Mouse (Mus musculus): ENCODE data around the gene Amt. TPM values are rescaled to one million over a fixed set of nuclear protein-coding genes. Genes with fewer than 3 reads are reported as not detected.
A peak's percentile ranks its signal among the peaks of the same experiment; 100 is the strongest.
"Not testable (repeated sequence)": the region's sequence is repeated elsewhere in the genome, so short reads cannot be mapped to it uniquely, and the experiment has no call there.

The Amt gene
- polyA plus RNA-seq, 1 experiment from 2014 or later = 13.3 TPM

GRCm38 (mm10) chr9:108284410-108284809 is 12.2 kb upstream of the Amt start:
- H3K9ac ChIP-seq = no peak overlapping the region
- H3K36me3 ChIP-seq (replicated peaks) = no peaks in the 10 kb centered on the region
- H3K27ac ChIP-seq (replicated peaks) = no peak overlapping the region
- no peaks in the 10 kb centered on the region for H3K27me3 ChIP-seq
- peaks cover 12% of the 10 kb centered on the region; the same call in 1 of the 2 replicates for H3K4me1 ChIP-seq (replicated peaks)
- ATAC-seq (ENCODE audit: insufficient read depth) = peak; percentile 76
- no peaks in the 10 kb centered on the region for H3K9me3 ChIP-seq (replicated peaks)
- no peak overlapping the region for H3K4me2 ChIP-seq
- WGBS (ENCODE audit: insufficient replicate concordance) = 5% methylated on average over 6 of the region's 6 CpGs
- no peak overlapping the region for H3K4me3 ChIP-seq (replicated peaks)

GRCm38 (mm10) chr9:108287526-108288238 is 9.0 kb upstream of the Amt start:
- H3K27ac ChIP-seq (replicated peaks); ATAC-seq (ENCODE audit: insufficient read depth); H3K27me3 ChIP-seq; H3K4me3 ChIP-seq (replicated peaks); H3K4me2 ChIP-seq; H3K9ac ChIP-seq; H3K9me3 ChIP-seq (replicated peaks); H3K36me3 ChIP-seq (replicated peaks): not testable (repeated sequence)
- H3K4me1 ChIP-seq (replicated peaks) = peaks cover 29% of the 10 kb centered on the region
- 73% methylated on average over 6 of the region's 6 CpGs for WGBS (ENCODE audit: insufficient replicate concordance)

GRCm38 (mm10) chr9:108289347-108289746 is 7.3 kb upstream of the Amt start:
- Histone ChIP-seq H3K4me1 (replicated peaks) (peaks cover 29% of the 10 kb centered on the region), H3K9me3 (replicated peaks) (no peaks in the 10 kb centered on the region), H3K36me3 (replicated peaks) (no peaks in the 10 kb centered on the region), H3K4me2 (peak overlapping the region; percentile 84), H3K4me3 (replicated peaks) (peak overlapping the region; percentile 66), H3K27ac (replicated peaks) (0 out of 2 replicates have a peak overlapping the region, but pooled peaks have one; percentile 79), H3K9ac (0 out of 2 replicates have a peak overlapping the region, but pooled peaks have one; percentile 66), H3K27me3 (no peaks in the 10 kb centered on the region; the same call in 1 of the 2 replicates)
- no peak for ATAC-seq (ENCODE audit: insufficient read depth)
- WGBS (ENCODE audit: insufficient replicate concordance) = 52% methylated on average over 2 of the region's 2 CpGs

GRCm38 (mm10) chr9:108290016-108290750 is 6.5 kb upstream of the Amt start, which contains the start of gene Nicn1:
TSS of gene Nicn1 (plus strand) at chr9:108290429.
- Histone ChIP-seq H3K27ac (replicated peaks) (peak within 1 kb of the TSS; percentile 79), H3K9me3 (replicated peaks) (no peaks in the 10 kb centered on the region), H3K4me1 (replicated peaks) (peaks cover 26% of the 10 kb centered on the region), H3K9ac (peak within 1 kb of the TSS; percentile 66), H3K4me3 (replicated peaks) (peak within 1 kb of the TSS; percentile 66), H3K27me3 (no peaks in the 10 kb centered on the region; the same call in 1 of the 2 replicates), H3K36me3 (replicated peaks) (no peaks in the 10 kb centered on the region), H3K4me2 (peak within 1 kb of the TSS; percentile 84)
- under 1% methylated on average over 32 of the region's 32 CpGs for WGBS (ENCODE audit: insufficient replicate concordance)
- peak; percentile 99 for ATAC-seq (ENCODE audit: insufficient read depth)

- Histone ChIP-seq H3K36me3 (replicated peaks) (no peaks in the 10 kb centered on the region), H3K9me3 (replicated peaks) (no peaks in the 10 kb centered on the region), H3K4me1 (replicated peaks) (peaks cover 29% of the 10 kb centered on the region), H3K4me2 (peak overlapping the region; percentile 84), H3K9ac (peak overlapping the region; percentile 30; the same call in 1 of the 2 replicates), H3K27ac (replicated peaks) (peak overlapping the region; percentile 51), H3K27me3 (no peaks in the 10 kb centered on the region; the same call in 1 of the 2 replicates), H3K4me3 (replicated peaks) (peak overlapping the region; percentile 66)
- 53% methylated on average over 6 of the region's 6 CpGs for WGBS (ENCODE audit: insufficient replicate concordance)
- no peak for ATAC-seq (ENCODE audit: insufficient read depth)
Observed at GRCm38 (mm10) chr9:108290773-108291172, 5.9 kb upstream of the Amt start.

- H3K36me3 ChIP-seq (replicated peaks) = peaks cover 29% of the 10 kb centered on the region
- H3K4me3 ChIP-seq (replicated peaks) = no peak overlapping the region
- H3K9me3 ChIP-seq (replicated peaks) = no peaks in the 10 kb centered on the region
- H3K27ac ChIP-seq (replicated peaks) = 0 out of 2 replicates have a peak overlapping the region, but pooled peaks have one; percentile 53
- no peaks in the 10 kb centered on the region for H3K27me3 ChIP-seq
- H3K4me1 ChIP-seq (replicated peaks) = peaks cover 36% of the 10 kb centered on the region
- H3K9ac ChIP-seq = no peak overlapping the region
- H3K4me2 ChIP-seq = no peak overlapping the region
- ATAC-seq (ENCODE audit: insufficient read depth) = no peak
- 63% methylated on average over 3 of the region's 3 CpGs for WGBS (ENCODE audit: insufficient replicate concordance)
Observed at GRCm38 (mm10) chr9:108301853-108302252, 5.2 kb downstream of the Amt start.

- Histone ChIP-seq H3K27ac (replicated peaks) (peak overlapping the region; percentile 100), H3K9ac (peak overlapping the region; percentile 85), H3K4me3 (replicated peaks) (peak overlapping the region; percentile 85), H3K27me3 (no peaks in the 10 kb centered on the region), H3K36me3 (replicated peaks) (peaks cover 31% of the 10 kb centered on the region), H3K4me2 (peak overlapping the region; percentile 90), H3K9me3 (replicated peaks) (no peaks in the 10 kb centered on the region), H3K4me1 (replicated peaks) (peaks cover 57% of the 10 kb centered on the region)
- WGBS (ENCODE audit: insufficient replicate concordance) = 31% methylated on average over 4 of the region's 4 CpGs
- ATAC-seq (ENCODE audit: insufficient read depth) = no peak
Observed at GRCm38 (mm10) chr9:108304716-108305115, 8.1 kb downstream of the Amt start.

GRCm38 (mm10) chr9:108305170-108305569 is 8.5 kb downstream of the Amt start:
- WGBS (ENCODE audit: insufficient replicate concordance) = 3% methylated on average over 1 of the region's 1 CpGs

GRCm38 (mm10) chr9:108305629-108306520 is 9.2 kb downstream of the Amt start, which contains the start of the genes Rhoa and Tcta:
TSS of gene Rhoa (plus strand) at chr9:108306129.
TSS of gene Tcta (minus strand) at chr9:108306160.
- peak within 1 kb of the TSS; percentile 85 for H3K4me3 ChIP-seq (replicated peaks)
- H3K9ac ChIP-seq = peak within 1 kb of the TSS; percentile 100
- under 1% methylated on average over 81 of the region's 81 CpGs for WGBS (ENCODE audit: insufficient replicate concordance)
- H3K27ac ChIP-seq (replicated peaks) = peak within 1 kb of the TSS; percentile 100
- H3K4me2 ChIP-seq = peak within 1 kb of the TSS; percentile 90
- peak; percentile 90 for ATAC-seq (ENCODE audit: insufficient read depth)
- H3K4me1 ChIP-seq (replicated peaks) = peaks cover 62% of the 10 kb centered on the region
- no peaks in the 10 kb centered on the region for H3K9me3 ChIP-seq (replicated peaks)
- no peaks in the 10 kb centered on the region for H3K27me3 ChIP-seq
- peaks cover 35% of the 10 kb centered on the region for H3K36me3 ChIP-seq (replicated peaks)

More at GRCm38 (mm10) chr9:108305170-108305569, 8.5 kb downstream of the Amt start:
- Histone ChIP-seq H3K27me3 (no peaks in the 10 kb centered on the region), H3K4me1 (replicated peaks) (peaks cover 62% of the 10 kb centered on the region), H3K4me2 (peak overlapping the region; percentile 90), H3K9me3 (replicated peaks) (no peaks in the 10 kb centered on the region), H3K9ac (peak overlapping the region; percentile 85), H3K36me3 (replicated peaks) (peaks cover 36% of the 10 kb centered on the region), H3K4me3 (replicated peaks) (peak overlapping the region; percentile 85), H3K27ac (replicated peaks) (peak overlapping the region; percentile 100)
- ATAC-seq (ENCODE audit: insufficient read depth) = no peak

GRCm38 (mm10) chr9:108306571-108306980 is 9.9 kb downstream of the Amt start:
- peaks cover 64% of the 10 kb centered on the region for H3K4me1 ChIP-seq (replicated peaks)
- H3K9ac ChIP-seq = peak overlapping the region; percentile 100
- H3K4me3 ChIP-seq (replicated peaks) = peak overlapping the region; percentile 85
- peak overlapping the region; percentile 90 for H3K4me2 ChIP-seq
- peak overlapping the region; percentile 100 for H3K27ac ChIP-seq (replicated peaks)
- no peaks in the 10 kb centered on the region for H3K27me3 ChIP-seq
- H3K36me3 ChIP-seq (replicated peaks) = peaks cover 37% of the 10 kb centered on the region
- H3K9me3 ChIP-seq (replicated peaks) = no peaks in the 10 kb centered on the region
- ATAC-seq (ENCODE audit: insufficient read depth) = peak; percentile 78
- under 1% methylated on average over 51 of the region's 51 CpGs for WGBS (ENCODE audit: insufficient replicate concordance)

All from liver, embryonic 15.5 days (tissue).